Mouse (Mus musculus): ENCODE results near the gene Ppargc1a. TPM values are rescaled to one million over a fixed set of nuclear protein-coding genes. Genes with fewer than 3 reads are reported as not detected.

Ppargc1a gene
- total RNA-seq, 1 experiment from 2014 or later = 4.8 TPM

DNA sequence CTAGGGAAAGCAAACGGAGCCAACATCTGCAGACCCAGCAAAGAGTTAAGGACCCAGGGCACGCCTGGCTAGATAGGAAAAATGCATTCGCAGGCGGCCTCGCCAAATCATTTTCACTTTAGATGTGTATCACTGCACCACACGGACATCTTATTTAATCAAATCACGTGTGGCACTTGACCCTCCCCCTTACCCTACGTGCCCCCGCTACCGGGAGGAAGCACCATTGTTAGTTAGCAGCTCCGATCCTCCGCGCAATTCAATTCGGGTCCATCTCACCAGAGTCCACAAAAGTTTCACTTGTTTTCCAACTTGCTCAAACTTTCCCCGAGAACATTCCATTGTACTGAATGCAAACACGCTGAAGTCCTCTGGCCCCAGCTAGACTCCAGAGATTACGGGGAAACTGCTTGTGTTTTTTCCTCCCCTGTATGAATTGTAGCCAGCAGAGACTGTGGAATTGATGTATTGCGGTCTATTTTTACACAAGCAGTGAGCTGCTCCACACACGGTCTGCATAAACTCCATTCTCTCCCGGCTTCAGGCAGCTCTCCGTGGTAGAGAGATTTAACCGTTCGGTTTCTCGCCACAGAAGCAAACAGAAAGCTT is 14.9 kb downstream of the Ppargc1a start:
- peak; percentile 58 for DNase-seq

DNA sequence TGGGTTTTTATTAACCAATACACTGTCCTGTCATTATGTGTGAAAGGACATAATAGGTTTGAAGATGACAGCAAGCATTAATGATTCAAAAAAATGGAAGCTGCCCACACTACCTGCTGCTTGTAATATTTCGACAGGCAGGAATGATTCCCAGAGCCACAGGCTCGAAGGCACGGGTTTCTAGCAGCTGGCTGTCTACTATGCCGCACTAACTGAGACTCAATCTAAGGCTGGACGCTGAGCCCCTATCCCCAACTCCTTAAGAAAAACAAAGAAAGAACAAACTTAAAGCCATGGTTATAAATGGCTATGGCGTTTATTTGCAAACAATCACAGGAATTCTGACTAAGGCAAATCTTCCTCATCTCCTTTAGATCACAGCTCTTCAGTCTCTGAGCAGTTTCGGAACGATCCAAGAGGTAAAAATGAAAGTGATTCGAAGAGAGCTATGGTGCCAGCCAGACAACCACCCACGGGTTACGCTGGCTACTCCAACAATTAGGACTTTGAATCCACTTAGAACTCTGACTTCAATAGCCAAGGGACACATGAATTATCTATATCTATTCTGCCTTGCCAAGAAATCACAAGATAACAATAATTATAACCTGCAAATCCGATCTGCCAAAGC is 15.6 kb downstream of the Ppargc1a start:
- peak; percentile 3 for DNase-seq

DNA sequence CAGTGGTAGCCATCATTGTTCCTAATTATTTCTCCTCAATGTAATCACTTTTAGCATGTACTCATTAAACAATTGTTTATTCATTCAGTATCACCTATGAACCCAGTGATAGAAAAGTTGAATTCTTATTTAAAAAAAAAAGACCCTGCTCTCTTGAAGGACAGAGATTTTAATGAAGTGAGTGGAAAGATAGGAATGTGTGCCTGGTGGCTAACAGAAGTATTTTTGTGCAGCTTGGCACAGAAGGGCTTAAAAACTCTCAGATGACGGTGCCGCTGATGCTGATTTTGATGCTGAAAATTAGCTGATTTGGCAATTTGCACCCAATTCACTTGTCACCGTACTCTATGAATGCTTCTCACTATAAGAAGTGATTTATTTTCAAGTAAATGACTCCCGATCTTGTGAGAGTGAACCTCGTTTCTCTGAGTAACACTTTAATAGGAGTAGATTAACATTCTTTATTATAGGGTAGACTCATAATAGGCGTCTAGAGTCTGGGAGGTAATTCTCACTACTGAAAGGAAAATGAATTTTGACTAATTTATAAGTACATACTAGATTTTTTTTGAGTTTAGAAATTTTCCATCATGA is 20.0 kb downstream of the Ppargc1a start:
- DNase-seq = no peak

DNA sequence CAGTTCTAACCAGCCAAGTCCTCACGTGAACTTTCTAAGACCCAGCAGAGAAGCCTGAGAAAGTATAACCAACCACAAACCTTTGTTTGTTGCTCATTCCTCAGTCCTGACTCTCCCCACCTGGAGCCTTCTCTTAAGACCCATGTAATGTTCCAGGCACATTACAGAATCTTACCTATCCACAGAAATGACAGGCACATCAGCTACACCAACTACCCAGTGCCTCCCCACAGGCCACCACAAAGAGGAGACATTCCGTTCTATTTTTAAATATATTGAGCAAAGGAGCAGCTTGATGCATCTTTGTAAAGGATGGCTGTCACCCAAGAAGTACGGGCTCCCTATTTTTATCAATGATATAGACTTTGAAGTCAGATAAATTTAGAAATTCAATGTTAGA is 20.7 kb downstream of the Ppargc1a start:
- no peak for DNase-seq

DNA sequence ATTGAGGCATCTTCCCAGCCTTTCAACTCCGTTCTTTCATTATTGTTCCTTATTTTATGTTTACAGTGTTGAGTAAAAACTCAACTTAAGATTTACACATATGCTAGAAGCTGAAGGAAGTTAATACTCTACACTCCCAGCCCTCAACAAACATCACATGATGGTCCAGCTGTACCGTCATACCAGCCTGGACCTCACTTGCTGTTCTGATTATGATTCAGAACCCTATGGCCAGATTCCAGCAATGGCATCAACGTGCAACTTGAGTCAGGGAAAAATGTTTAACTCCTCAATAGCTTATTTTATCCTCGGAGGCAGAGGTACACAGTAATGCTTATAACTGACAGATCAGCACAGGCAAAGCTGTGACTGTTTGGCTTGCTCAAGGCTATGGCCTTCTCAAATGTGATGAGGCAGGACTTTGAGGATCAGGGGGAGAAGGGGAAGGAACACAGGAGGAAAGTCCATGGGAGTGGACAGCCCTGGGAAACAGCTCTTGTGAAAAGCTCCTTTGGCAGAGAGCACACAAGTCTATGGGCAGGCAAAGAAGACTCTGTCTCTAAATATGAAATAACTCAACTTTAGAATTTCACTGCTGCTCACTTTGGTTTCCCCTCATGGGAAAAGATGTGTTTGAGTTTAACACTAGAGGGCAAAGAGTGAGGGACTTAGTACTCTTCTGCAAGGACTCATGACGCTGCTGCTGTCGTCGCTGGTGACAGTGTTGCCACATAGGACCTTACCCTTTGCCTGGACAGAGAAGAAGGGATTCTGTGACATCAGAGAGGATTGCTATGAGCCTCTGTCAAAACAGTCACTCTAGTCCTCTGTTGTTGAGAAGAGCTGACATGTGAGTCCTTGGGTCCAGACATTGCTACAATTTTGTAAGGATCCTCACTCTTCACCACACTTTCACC is 22.1 kb downstream of the Ppargc1a start:
- DNase-seq = peak; percentile 2

DNA sequence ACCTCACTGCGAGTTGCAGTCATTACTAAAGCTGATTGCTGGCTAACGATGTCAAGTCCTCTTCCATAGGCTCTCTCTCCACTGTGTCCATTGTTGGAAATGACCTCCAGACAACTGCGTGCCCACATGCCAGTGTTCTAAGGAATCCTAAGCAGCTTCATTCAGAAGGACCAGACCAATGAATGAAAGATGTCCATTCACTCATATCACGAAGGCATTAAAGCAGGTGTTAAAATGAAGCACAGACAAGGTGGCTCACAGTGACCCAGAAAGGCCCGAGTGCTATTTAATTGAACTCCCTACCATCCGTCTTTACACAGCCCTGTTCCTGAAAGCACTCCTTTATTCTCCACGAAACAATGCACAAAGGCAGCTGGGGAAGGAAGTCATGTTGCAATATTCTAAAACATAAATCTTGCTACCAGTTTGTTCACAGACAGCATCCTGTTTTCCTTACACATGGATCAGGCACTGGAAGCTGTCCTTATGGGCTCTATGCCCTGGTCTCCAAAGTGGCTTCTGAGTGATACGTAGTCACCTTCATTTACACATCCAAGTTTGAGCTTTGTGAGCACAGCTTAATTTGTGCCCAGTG is 23.3 kb downstream of the Ppargc1a start:
- no peak for DNase-seq

DNA sequence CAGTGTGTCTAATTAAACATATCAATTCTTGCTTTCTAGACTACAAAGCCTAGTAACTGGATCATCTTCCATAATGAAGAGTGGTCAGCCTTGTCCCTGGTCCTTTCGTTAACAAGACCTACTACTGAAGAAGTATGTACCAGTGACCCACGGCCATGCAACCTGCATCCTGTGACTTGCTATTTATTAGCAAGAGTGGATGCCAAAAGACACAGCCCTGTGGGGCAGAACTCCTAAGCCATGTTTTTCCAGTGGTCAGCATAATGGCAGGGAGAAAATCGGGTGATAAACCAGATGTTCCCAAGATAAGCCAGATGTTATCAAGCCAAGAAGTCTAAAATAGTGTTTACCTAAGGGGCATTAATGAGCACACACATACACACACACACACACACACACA is 26.0 kb downstream of the Ppargc1a start:
- DNase-seq = no peak

DNA sequence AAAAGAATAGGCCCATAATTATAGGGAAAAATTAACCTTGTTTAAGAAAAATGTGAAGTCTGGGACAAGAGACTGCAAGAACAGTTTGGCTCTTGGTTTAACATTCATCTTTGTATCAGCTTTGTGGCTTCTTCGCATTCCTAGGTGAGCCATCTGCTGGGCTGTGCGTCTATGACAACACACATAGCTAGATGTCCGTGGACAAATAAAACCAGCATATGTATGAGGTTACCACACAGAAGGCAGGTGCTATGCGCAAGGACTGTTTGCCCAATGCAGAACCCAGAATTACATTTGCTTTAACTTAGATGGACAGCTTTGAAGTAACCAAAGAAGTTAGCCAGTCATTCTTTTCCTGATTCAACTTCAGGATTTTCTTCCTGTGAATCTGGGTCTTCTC is 26.7 kb downstream of the Ppargc1a start:
- DNase-seq = no peak

DNA sequence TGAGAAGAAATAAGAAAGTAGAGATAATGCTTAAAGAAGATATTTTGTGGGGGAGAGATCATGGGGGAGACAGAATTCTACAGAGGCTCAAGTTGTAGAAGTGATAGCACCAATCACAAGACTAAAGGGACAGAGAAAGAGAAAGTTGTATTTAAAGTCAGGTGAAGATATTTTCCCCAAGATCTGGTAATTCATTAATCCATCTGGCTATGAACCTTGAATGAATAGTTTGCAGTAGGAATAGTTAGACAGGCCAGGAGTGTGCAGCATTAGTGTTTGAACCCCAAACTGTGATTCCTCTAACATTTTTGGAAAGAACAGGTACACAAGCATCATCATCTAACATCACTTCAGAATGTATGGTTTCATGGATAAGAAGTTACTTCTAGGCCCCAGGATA is 28.0 kb downstream of the Ppargc1a start:
- DNase-seq = no peak

DNA sequence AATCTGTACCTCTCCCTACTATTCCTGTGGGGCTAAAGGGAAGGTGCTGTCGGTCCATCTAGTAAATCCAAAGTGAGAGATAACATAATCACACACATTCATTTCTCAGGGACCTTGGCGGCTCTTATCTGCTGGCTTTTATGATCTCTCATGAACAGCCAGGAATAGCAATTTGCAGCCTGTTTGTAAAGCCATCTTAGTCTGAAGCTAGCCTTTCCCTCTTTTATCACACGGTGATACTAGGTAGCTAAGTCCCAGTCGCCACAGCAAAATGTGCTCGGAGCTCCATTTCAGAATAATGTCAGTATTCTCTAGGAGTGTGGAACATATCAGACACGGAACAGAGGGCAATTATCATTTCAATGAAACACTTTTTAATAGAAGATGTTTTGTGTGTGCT is 29.2 kb downstream of the Ppargc1a start:
- no peak for DNase-seq

DNA sequence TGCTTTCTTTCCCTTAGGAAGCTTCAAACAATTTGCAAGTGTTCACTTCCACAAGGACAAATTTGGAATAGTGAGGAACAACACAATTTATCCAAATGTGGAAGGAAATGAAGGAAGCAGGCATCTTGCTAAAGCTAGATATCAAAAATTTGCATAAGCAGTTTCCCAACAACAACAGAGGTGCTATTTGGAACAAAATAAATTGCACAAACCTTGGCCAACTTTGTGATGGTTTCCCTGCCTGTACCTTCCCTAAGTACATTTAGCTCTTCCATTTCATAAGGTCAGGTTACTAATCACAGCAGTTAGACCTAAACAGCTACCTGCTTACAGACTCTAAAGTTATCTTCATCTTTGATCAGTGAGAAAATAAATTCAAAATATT is 29.9 kb downstream of the Ppargc1a start:
- DNase-seq = no peak

DNA sequence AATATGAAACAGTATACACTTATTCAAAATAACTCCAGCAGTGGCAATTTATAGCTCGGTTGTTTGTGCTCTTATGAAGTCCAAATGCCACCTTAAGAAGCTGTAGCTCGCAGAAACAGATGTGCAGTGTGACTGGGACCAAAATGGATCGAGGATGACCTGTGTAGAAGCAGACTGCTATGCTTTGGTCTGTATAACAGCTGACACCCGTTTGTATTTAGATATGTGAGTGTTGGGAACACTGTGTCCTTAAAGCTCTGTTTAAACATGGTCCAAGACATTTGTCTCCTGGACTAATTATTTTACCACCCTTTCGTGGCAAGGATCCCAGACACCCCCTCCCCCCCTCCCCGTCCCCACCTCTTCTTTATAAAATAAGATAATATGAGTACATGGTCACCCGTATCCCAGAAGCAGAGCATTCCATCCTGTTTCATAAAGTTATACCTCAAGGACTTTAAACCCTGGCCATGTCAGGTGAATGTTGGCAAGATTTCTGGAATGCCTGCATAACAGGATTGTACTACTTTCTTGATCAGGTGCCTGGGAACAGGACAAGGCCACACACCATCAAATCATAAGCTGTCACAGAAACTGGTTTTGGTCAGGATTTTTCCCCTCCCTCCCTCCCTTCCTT is 30.4 kb downstream of the Ppargc1a start:
- no peak for DNase-seq

DNA sequence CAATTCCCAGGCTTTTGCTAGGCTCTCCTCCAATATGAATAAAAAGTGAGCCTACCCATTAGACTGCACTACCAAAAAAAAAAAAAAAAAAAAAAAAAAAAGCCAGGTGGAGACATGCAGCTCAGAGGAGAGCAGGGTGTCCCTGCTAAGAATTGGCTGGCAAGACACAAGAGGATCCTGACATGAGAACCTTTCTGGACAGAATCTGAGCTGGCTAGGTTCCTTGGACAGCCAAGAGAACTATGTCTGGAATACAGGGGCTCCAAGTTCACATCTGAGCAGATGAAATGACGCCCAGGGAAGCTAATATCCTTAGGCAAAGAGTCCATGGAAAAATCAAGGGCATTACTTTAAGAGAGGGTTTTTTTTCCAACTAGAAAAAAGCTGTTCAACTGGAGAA is 33.1 kb downstream of the Ppargc1a start:
- DNase-seq = no peak

DNA sequence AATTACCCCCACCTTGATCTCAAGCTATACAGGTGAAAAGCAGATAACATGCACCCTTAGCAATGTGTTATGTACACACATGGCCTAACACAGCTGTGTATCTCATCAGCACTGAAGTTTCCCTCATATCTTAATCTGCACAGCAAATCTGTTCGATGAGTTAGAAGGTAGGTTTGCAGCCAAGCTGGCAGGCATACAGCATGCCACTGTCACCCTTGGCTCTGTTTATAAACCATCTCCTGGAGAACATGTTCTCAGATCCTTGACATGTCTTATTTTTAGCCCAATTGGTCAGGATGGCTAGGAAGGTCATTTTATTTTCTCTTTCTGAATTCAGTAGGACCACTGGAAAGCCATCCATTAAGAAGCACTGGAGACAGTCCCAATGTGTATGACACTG is 36.2 kb downstream of the Ppargc1a start:
- DNase-seq = no peak

DNA sequence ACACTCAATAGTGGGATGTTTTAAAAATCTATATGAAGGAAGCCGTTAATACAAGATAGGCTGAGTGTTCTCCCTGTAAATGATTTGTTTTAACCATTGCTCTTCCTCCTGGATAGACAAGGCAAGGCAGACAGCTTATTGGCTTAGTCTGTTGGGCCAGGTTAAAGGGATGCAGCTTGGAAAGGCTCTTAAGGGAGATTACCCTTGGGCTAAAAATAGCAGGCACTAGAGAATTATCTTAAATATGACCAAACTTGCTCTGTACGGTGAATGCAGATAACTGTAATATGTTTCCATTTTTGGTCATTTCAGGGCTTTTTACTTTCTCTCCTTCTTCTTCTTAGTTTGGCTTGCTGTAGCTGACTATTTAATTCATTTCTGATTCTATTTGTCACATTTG is 38.1 kb downstream of the Ppargc1a start:
- no peak for DNase-seq

DNA sequence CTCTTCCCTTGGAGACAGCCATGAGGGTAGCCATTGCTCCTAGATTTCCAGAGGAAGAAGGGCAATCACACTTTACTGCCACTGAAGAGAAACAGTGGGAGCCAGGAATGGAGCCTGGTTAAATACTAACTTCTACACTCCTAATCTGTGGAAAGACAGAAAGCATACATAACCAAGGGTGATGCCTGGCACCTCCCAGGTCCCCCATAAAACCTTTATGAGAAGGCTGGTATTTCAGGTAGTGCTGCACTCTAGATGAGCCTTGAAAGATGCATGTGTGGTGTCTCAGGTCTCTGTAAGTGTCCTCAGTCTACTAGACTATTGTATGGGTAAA is 39.4 kb downstream of the Ppargc1a start:
- no peak for DNase-seq

DNA sequence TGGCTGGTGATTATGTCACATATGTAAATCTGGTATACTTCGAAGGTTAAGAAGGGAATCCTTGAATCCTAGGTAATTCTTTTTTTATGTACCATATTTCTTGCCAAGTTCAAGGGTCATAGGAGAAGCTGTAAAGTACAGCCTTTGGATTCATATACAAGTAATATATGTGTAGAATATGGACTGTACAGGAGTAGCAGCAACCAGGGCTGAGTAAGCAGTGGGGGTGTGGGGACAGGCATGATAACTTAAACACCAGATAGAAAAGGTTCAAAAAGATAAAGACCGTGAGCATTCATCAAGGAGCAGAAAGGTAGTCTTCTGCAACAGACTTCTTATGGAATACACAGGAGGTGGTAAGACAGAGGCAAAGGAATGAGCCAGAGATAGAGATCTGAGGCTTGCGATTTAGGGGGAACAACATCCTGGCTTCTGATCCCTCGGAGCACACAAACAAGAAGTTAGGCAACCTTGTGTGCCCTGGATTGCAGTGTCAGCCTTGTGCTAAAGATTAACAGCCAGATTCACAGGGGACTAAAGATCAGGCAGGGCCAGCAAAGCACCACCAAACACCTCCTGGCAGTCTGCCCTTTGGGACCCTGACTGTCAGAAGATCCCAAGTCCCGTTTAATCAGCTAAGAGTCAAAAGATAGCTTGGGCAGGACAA is 39.9 kb downstream of the Ppargc1a start:
- no peak for DNase-seq

DNA sequence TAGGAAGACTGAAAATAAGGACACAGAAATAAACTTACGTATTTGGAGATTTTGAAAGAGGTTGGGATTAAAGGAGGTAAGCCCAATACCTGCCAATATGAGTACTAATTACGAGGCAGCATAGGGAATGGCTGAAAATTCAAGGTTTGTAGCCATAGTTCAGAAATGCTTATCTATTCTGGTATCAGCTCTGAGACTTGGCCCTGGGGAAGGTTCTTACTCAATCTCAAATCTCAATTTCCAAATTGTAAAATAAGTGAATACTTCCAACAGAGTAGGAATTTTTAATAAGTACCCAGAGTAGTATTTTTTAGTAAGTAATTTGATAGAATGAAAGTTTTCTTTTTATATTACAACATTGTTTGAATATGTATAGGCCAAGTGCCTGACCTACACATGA is 41.7 kb downstream of the Ppargc1a start:
- no peak for DNase-seq

DNA sequence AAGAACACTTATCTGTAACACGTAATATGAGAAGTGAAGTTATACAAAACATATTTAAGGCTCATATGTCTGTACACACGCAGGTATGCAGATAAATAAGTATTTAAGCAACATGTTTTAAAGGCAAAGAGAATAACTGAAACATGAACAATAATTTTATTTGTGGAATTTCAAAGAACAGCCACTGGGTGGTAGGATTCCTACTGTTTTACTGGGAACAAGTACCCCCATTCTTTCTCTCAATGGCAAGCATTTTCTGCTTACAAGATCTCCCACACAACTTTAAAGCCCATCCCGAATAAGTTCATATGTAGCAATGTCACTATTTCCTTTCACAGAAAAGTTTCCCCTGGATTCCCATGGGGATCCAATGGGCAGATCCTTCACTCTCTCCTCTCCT is 46.7 kb downstream of the Ppargc1a start:
- DNase-seq = no peak

DNA sequence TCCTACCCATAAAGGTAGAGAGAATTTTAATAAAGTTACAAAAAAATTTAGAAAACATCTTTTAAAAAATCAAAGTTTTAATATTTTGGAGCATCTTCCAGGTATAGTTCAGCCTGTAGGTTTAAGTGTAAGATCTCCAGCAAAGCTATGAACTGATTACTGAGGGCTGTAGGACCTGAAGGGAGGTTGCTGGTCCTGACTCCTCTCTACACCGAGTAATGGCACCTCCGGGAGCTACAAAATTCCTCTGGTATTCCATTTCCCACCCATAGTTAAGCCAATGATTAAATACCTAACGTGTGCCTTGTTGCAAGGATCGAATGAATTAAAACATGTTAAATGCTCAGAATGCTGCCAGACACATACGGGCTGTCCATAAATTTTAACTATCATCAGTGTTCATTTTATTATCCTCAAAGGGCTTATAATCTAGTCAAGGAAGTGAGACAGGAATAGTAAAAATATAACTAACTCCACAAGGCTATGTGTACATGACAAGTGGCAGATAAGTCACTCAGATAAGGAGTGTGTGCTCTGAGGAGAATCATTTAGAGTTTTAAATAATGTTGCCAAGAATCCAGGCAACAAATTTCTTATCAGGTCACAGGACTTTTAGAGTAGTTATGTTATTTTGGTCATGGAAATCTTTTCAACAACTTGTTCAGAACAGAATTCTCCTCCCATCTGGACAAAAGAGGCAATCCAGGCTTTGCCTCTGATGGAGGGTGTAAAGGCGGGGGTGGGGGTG is 49.9 kb downstream of the Ppargc1a start:
- DNase-seq = no peak

DNA sequence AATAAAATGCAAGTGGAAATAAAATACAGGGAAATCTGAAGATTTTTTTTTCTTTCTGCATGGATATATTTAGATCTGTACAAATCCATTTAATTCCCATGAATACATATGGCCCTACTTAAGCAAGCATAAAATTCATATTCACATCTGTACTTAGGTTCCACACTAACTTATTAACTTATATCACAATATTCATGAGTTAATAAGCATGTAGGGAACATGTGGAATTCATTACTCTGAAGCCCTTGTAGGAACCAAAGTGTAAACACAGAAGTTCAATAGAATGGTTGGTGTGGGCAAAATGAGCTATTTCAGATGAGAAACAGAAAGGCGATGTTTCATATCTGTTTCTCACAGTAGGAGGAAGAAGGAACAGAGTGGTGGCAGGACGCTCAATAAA is 62.9 kb downstream of the Ppargc1a start:
- no peak for DNase-seq
